Mouse (Mus musculus) embryo, embryonic 10 days (tissue): ENCODE measurements at regions not wholly inside any gene's neighbourhood (a gene's known extent, or its start where the extent isn't known, plus 50 kb on each side); places are given as distances from the start of the nearest gene placed in this dataset.

Source experiments
- DNase-seq: peaks from one replicate; pipeline ENCODE4 v3.0.0-alpha.2; 2015; ENCODE audit warnings: low spot score

DNA sequence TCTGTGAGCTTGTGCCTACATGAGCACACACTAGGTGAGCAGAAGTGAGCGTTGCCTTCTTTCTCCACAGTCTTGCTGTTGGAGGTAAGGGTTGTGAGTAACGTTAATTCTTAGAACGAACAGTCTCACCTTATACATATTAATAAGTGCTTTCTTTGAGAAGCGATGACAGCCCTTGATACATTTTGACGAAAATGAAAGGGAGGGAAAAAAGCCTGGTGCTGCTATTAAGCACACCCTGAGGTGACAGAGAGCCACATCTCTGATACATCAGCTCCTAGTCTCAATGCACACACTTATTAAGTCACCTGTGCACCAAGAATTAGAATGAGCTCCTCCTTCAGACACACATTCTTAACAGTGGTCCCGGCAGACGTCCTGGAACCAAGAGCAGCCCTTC lies 346.3 kb upstream of the Map3k7 start:
- no peak for DNase-seq

DNA sequence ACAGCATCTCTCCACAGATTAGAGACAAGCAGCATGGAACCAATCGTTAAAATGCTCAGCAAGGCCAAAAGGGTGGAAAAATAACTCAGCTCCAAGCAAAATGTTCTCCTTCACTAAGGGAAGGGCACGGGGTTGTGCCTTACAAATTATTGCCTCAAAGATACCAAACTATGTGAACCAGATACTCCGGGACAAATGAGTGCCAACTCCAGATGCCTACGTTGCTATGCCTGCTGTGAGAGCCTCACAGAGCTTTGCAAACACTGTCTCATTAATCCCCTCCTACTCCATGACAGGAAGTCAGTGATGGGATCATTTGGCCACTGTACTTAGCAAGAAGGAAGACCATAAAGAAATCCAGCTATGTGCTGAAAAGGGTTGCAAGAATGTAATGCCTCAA lies 345.9 kb upstream of the Map3k7 start:
- no peak for DNase-seq

DNA sequence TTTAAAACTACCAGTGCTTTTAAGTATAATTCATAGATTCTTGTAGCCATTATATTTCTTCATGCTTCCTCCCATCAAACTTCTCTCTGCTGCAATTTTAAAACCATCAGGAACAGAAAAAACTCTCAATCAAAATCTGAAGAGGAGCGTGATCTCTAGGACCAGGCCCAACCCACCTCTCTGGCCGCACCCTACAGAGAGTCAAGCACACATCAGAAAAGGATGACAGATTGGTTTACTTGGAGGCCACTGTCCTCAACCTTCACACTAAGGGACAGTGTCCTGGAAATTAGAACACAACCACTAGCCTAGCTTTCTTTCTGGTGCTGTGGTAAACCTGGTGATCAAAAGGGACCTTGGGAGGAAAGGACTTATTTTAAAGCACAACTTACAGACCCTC lies 342.7 kb upstream of the Map3k7 start:
- no peak for DNase-seq

DNA sequence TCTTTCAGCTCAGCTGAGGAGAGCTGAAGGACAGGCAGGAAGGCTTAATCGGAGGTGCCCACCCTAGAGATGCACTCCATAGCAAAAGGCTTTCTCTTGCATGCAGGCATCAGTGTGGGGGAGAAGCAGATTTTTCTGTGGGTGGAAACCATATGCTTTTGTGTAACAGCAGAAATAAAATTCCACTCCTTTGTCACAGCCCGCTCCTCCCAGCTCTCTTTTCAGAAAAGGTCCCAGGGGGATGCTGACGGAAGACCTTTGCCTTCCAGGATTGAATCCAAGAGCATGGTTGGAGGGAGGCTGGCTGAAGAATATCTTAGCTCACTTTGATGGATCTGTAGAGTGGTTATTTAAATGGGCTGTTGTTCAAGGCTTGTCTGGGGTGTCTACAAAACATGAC lies 336.8 kb upstream of the Map3k7 start:
- DNase-seq, result no peak

DNA sequence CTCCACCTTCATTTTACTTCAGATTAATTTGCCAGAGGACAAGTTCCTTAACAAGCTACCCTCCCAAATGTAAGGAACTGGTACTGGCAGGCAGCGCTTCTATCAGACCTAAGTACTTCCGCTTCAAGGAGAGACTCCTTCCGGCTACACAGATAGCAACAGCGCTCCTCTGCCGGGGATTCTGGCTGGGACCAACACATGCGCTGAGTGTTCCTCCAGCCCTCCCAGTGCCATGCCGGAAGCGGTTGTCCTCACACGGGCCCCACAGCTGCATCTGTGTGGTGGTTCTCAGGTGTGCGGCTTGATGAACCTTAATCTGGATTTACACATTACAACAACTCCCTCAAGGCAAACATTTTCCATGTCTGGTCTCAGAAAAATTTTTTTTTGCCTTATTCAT lies 336.1 kb upstream of the Map3k7 start:
- no peak for DNase-seq

DNA sequence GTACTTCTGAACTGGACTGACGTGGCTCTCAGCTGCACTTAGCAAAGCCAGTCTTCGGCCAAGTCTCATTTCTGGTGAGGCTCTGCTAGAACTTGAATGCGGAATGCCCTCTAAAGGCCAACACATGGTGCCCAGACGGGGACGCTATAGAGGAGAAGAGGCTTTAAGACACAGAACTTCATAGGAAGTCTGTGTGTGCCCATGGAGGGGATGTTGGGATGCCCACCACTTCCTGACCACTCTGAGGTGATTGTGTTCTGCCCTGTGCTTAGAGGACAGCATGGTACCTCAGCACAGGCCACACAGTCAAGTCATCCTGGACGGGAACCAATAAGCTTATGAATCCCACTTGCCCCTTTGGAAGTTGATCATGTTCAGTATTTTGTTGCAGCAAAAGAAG lies 325.3 kb upstream of the Map3k7 start:
- no peak for DNase-seq

DNA sequence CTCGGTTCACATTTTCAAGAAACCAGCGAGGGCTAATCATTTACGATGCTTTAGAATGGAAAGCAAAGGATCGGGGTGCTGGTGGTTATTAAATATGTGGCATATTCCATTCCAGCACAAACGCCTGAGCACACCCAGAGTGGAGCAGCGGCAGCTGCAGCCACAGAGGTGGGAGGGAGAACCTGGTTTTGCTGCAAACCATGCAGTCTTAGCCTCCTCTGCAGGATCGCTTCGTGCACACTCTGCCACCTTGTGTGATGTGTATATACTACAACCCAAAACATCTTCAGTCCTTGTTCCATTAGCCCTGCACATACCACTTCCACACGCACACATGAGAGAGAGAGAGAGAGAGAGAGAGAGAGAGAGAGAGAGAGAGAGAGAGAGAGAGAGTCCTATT lies 321.7 kb upstream of the Map3k7 start:
- DNase-seq, result peak; percentile 69

DNA sequence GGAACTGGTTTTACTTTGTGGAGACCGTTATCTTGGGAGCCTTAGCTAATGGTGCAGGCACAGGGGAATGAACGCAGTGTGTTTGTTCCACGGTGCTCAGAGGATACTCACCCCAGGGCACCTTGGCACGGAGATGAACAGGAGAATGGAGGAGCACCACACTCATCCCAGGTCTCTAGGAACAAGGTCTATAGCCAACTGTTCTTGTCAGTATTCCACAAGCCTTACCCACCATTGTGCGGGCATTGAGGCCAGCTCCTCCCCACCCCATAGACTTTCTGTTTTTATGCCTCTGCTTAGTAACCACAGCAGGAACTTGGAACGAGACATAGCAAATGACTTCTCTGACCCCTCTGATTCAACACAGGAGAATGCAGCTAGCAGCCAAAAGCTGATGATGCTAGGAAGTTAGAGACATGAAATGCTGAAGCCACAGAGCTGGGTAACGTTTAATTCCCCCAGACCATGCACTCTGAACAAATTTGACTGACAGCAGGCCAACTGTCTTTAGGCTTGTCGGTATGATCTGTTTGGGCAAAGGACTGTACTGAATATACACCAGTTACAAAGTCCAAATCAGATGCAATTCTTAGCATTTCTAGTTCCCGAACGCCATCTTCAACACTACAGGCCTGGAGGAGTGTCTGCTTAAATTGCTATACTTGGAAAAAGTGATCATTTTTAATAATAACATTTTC lies 321.2 kb upstream of the Map3k7 start:
- DNase-seq, result no peak

DNA sequence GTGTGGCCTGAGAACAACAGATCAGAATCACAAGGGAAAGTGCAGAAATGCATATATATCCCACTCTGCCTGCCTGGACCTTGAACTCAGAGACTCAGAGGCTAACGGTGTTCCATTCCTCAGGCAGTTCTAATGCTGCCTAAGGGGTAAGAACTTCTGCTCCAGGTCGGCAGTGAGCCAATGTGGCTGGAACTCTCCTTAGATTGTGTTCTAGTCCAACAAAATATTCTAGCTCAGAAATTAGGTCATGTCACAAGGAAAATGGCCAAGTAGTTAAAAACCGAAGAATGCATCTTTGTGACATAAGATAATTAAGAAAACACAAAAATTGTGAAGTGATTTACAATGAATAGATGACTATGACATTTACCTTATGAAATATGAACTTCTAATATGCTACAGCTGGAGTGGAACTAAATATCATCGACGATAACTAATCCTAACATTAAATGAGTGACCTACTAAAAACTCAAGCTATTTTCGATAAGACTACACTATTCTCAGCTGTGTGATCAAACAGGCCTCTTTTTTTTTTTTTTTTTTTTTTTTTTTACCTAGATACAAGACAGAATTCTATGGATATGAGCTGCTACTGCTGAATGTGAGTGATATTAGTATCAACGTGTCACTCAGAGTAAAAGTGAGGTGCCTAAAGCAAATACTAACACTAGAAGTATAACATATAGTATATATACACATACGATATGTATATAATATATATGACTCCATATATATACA lies 315.1 kb upstream of the Map3k7 start:
- no peak for DNase-seq

DNA sequence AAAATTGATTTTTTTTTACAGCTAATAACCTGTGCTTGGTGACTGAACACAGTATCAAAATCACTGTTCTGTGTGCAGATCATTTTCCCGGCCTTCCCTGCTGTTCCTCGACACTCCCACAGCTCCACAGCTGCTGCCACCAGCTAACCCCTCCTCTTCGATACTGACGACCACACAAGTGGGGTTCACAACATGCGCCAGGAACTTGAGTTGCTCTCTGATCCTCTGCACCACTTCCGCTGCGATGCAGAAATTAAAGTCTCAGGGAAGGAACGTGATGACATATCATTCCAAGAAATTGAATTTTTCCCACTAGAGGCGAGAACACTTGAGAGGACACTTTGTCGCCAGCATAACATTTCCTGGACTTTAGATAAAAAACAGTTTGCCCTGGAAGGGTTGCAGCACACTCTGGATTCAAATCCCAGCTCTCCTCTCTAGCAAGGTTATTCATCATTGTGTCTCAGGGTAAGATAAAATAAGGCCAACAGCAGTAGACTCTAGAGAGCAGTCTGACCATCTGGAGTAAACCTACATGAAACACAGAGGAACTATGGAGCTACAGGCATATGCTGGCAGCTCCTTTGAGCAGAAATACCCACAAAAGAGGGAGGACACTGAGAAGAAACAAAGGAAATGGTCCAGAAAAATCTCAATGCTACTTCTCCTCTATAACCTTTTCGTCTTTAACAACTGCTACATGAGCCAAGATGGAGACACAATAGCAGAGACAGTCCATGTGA lies 308.4 kb upstream of the Map3k7 start:
- DNase-seq, result no peak

DNA sequence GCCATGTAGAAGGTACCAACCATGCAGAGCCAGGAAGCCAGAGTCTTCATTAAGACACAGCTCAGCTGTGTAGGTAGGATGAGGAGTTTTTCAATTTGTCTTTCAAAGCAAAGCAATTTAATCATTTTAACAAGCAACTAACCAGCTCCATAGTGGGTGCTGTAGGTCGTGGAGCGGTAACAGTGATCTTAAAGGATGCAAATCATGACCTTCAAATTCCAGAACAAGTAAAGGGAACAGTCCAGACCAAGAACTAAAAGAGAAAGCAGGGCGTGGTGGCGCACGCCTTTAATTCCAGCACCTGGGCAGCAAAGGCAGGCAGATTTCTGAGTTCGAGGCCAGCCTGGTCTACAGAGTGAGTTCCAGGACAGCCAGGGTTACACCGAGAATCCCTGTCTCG lies 307.8 kb upstream of the Map3k7 start:
- no peak for DNase-seq

DNA sequence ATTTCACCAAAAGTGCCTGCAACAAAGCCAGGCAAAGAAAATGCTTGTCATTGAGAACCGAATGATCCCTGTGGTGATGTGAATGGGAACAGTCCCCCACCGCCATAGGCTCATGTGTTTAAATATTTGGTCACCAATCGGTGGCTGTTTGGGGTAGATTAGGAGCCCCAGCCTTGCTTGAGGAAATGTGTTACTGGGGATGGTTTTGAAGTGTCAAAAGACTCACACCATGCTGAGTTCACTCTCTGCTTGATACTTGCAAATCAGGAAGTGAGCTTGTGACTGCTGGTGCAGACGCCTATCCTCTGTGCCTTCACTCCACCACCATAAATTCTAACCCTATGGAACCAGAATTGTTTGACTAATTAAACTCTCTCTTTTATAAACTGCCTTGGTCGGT lies 305.1 kb upstream of the Map3k7 start:
- no peak for DNase-seq

DNA sequence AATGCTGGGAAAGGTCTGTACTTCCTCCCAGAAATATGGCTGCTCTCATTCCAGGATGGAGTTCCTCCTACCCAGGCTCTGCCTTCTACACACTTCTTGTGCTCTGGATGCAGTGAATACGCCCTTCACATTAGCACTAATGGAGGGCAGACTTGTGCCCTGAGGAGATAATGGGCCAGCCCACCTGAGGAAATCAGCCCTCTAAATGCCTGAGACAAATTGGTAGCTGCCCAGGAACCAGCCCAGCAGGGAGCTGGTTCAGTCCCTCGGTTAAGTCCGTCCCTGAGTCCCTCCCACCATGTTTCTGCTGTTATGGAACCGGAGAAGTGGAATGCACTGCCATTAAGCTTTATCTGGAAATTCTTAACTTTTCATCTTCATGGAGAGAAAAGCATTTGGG lies 303.0 kb upstream of the Map3k7 start:
- DNase-seq, result no peak

DNA sequence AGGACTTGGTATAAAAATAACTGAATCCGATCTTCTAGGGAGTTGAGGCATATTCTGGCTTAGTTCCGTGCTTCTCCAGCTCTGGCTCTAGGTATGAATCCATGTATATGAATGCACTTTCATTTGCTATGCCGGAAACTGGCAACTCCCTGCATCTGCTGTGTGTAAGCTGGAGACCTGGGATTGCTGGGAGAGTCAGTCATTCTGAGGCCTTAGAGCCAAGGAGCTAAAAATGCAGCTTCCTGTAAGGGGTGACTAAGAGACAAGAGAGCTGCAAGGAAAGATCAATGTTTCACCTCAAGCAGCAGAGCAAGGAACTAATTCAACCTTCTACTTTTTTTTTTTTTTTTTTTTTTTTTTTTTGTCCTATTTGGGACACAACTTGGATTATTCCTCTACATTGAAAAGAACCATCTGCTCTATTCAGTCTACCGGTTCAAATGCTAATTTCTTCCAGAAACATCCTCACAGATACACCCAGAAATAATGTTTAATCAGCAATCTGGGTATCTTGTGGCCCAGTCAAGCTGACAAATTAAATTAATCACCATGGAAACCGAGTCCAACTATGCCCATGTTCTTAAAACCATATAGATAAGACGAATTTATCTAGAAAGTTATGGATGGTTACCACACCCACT lies 292.2 kb upstream of the Map3k7 start:
- DNase-seq, result no peak

DNA sequence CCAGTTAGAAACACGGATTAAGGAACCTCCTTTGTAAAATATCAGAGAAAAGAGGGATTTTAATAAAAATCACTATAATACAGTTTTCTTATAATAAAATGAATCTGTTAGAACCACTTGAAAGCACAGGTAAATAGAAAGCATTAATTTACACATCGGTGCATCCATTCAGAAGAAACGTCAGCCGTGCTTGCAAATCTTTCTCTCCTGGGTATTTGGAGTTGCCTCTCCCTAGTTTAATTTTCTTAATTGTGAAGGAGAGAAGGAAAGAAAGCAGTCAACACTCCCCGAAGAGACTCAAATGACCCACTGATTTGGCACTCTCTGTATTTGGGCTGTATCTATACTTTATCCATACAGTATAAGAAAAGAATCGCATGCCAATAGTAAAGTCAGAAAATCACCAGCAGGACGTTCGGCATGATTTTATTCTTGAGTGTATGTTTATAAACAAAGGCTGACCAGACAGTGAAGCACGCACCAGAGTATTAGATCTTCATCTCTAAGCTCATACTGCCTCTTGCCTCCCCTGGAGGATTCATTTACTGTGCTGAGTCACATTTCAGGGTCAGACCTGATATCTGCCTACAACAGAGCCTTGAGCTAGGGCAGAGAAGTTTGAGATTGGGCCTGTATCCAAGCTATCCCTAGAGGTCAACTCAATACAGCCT lies 291.6 kb upstream of the Map3k7 start:
- no peak for DNase-seq

DNA sequence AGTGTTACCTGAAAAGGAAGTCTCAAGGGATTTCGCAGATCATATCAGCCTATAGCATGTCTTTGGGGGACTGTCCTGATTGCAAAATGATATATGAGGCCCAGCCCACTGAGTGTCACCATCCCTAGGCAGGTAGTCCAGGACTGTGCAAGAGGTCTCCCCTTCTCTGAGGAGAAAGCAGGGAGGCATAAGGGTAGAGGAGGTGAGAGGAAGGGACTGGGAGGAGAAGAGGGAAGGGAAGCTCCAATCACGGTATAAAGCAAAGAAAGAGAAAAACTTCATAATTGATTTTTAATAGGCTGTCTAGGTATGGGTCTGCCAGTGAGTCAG lies 291.1 kb upstream of the Map3k7 start:
- no peak for DNase-seq

DNA sequence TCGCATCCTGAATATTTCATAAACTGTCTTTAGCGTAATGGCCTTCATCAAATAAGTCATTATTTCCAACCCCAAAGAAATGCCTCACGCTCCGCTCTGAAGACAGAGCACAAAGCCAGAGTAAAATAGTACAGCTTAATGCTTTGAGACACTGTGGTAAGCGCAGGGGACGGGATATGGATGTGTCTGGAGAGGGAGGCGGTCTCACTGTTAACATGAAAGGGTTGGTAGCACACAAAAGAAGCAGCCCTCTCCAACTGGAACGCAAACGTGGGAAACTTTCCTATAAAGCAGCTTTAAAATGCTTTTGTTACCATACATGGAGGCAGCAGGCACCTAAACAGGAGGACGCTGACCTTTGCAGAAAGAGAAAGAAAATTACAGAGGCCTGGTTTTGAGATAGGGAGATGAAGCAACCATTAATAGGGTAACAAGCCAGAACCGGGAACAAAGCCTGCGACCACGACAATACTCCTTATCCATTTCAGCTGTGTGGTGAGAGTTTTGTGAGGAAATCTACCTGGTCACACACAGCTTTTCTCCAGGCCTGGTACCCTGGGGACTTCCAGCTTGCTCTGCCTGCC lies 284.8 kb upstream of the Map3k7 start:
- DNase-seq, result no peak

DNA sequence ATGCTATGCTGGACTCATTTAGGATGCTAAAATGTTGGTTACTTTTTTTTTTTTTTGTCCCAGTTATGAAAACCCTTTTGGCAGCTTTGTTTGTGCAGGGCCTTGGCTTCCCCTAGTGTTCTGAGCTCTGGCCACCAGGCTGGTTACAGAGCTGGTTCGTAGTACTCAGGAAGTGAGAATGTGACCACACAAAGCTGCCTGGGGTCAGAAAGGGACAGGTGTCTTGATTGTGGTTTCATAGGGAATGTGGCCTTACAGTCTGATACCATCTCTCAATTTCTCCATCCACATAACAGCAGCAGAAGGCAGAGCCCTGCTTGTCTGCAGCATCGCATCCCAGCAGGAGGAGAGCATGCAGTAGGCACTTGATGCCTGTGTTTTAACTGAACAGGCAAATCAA lies 282.9 kb upstream of the Map3k7 start:
- no peak for DNase-seq

DNA sequence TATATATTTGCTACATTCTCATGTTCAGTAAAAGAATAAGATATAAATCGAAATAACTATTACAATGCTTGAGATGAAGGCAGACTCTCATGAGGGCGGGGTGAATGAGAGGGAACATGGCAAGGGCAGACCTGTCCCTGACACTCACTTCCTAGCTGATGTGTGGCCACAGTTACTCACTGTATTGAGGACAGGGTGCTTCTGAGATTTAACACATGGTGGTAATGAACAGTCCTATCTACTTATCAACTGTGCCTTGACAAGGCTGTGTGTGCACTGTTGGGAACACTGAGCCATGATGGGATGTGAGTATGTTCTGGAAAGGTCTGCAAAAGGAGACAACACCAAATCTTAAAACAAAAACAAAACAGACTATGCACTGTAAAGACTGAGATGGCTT lies 274.8 kb upstream of the Map3k7 start:
- no peak for DNase-seq

DNA sequence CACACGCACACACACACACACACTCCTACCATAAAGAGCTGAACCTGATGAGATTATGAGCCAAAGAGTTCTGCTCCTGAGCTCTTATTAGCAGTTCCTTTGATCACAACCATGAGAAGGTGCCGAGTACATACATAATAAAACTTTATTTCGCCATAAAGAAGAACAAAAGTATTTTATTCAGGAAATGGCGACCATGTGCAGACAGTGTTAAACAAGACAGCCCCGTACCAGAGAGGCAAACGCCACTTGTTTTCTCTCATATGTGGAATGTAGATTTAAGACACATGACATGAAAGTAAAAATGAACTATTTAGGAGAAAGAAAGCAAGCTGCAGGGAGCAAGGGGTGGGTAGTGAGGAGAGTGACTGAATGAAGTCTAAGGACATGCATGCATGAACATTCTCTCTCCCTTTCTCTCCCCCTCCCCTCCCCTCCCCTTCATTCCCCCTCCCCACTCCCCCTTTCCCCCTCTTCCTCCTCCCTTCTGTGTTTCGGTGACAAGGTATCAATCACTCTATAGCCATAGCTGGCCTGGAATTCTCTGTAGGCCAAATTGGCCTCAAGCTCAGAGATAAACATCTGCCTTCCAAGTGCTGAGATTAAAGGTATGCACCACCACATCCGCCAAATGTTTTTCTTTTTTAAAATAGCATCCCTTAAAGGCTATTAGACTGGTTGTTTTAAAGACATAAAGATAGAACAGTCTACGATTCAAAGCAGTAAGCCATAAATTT lies 266.0 kb upstream of the Map3k7 start:
- peak; percentile 47 for DNase-seq

DNA sequence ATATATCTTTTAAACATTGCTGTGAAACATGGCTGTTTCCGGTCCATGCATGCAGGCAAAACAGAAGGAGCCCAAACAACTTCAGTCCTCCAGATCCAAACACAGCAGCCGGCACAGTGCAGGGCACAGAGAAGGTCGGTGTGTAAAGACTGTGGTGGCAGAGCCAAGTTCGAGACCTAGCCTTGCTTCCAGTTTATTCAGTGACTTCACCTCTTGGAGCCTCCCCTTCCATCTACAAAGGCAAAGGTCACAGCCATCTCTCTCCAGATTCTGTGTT lies 265.5 kb upstream of the Map3k7 start:
- no peak for DNase-seq

DNA sequence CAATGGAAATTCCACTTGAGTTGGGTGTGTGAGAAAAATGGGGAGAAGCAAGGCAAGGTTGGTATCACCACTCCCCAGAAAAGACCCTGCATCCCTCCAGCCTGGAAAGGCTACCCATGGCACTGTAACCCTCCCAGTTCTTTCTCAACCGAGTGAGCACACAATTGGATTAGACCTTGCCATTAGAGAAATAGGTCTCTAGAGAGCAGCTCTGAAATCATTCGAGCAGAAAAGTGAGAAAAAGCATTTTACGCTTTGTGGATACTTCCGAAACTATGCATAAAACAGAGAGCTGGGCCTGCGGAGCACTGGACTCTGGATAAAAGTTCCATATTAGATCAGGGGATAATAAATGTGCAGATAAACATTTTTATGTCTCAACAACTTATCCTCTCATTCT lies 264.6 kb upstream of the Map3k7 start:
- no peak for DNase-seq
